Mouse (Mus musculus): ENCODE results near the gene Slc41a2.

DNA sequence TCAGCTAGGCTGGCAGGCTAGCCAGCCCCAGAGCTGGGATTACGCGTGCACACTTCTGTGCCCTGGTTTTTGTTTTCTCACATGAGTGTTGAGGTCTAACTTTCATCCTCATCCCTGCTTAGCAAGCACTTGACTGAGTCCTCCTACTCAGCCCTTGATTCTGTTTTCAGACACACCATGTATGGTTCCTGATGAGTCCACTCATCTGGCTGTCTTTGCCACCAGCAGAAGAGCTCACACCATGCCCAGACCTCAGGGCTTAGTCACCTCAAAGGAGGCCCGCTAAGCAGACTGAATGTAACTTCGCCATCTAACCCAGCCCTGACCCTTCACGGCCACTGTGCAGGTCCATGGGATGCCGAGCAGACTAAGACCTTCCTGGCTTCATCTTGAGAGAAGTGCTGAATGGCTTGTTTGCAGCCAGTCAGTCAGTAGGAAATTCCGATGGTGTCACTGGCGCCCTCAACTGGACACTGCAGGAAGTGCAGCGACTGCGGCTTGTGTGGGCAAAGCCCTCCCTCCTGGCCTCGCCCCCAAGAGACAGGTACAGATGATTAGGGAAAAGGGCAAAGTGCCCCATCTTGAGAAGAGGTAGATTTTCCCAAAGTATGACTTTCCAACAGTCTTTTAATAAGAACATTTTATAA is 139.9 kb downstream of the Slc41a2 start:
- TF ChIP-seq POLR2A (IDR thresholded peaks at IDR 0.05; ENCODE audit: insufficient read depth, low read length) = no peak
- peak; percentile 93 for TF ChIP-seq CTCF (IDR thresholded peaks at IDR 0.05; ENCODE audit: low read depth, low read length)
- no peak for TF ChIP-seq EP300 (IDR thresholded peaks at IDR 0.05; ENCODE audit: insufficient read depth, low read depth, low read length)

Measured in ES-Bruce4 (cell line).